Mouse (Mus musculus) heart, postnatal 14 days (tissue): ENCODE results near the gene Ubap2. TPM values are rescaled to one million over a fixed set of nuclear protein-coding genes. Genes with fewer than 3 reads are reported as not detected.

ENCODE experiments used
- DNase-seq, 2 experiments: peaks; one replicate each; pipeline ENCODE4 v3.0.0; 2021 to 2022
- intact Hi-C: fragments of 180-260 bp; cut with DNase I; formaldehyde crosslinking; loops from one replicate; pipeline ENCODE4 v1.15.1; 2025
- total RNA-seq, 2 experiments: library from RNA; stranded (reverse); gene quantifications; 2 replicates each; pipeline ENCODE4 v1.2.3; 2021

The Ubap2 gene
- total RNA-seq, 2 experiments from 2014 or later = 65.3 to 66.0 TPM

DNA sequence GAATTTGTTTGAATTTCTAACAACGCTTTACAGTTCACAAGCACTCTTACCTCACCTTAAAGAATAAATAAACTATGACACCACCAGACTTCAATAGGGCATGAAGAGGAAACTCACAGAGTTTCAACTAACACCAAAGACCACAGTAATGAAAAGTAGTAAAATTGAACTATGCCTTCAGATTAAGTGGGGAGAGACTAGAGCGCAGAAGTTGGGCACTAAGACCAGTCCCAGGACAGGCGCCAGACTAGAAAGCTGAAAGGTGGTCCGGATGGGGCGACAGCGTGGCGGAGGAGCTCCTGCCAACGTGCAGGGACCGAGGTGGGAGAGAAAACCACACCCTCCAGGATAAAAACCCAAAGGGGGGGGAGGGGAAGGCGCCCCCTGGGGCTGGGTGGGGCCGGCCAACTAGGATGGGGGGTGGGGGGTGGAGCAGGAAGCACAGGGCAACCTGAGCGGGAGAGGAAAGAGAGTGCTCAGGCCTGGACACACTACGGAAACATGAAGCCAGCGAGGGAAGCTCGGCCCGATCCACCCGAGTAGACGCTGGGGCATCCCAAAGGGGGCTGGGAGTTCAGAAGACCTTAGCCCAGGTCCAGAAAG, 466 bp downstream of the Ubap2 start:
- DNase-seq = peak in 1 of 2 experiments; percentile 26
- intact Hi-C loops = no loop called here

DNA sequence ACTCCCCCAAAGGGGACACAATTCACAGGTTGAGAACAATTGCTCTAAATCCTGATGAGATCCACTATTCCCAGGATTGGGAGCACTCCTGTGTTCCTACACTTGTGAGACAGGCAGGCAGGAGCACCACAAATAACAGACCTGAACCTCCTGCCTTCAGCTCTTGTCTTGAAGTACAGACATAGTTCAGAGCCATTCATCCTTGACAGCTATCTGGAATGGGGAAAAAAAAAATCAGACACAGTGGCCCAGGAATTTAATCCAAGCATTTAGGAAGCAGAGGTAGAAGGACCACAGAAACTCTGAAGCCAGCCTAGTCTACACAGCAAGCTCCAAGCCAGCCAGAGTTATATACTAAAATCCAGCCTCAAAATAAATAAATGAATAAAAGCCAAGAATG, 6.8 kb downstream of the Ubap2 start:
- DNase-seq = no peak
- intact Hi-C loops = no loop called here

DNA sequence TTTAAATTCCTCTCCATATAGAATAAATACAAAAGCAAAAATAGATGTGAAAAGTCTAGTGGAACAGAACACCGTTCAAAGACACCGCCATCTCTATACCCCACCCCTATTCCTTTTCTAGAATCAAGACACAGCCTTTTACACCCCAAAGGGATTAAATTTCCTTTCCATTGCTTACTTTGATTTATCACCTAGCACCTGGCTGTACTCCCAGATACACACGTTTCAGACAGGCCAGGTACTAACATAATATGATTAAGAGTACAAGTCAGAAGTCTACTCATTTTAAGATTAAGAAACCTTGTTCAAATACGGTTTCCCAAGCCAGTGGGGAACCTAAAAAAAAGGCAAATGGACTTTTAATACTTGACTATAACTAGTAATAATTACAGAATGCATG, 8.6 kb downstream of the Ubap2 start:
- DNase-seq = no peak
- intact Hi-C loops = no loop called here

DNA sequence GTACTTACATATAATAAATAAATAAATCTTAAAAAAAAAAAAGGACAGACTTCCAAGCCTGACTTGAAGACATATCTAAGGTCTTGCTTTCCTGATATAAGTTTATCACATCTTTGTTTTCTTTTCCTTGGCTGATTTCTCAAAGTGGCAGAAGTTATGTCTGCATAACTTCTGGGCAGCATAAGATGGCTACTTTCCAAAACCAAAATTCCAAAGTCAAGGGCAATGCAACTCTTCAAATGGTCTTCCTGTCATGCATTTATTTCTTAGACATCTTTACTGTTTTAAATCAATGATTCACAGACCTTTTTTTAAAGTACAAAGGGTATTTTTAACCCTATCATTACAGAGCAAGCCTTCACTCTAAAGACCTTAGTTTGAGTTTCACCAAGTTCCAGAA, 14.3 kb downstream of the Ubap2 start:
- no peak for DNase-seq
- intact Hi-C loops = no loop called here

- DNase-seq = no peak
- intact Hi-C loops = no loop called here
These were observed 15.9 kb downstream of the Ubap2 start for GRCm38 (mm10) chr4:41259019-41259418.

- peak in 1 of 2 experiments; percentile 10 for DNase-seq
- intact Hi-C loops = no loop called here
These were observed 17.2 kb downstream of the Ubap2 start for GRCm38 (mm10) chr4:41257752-41258151.

DNA sequence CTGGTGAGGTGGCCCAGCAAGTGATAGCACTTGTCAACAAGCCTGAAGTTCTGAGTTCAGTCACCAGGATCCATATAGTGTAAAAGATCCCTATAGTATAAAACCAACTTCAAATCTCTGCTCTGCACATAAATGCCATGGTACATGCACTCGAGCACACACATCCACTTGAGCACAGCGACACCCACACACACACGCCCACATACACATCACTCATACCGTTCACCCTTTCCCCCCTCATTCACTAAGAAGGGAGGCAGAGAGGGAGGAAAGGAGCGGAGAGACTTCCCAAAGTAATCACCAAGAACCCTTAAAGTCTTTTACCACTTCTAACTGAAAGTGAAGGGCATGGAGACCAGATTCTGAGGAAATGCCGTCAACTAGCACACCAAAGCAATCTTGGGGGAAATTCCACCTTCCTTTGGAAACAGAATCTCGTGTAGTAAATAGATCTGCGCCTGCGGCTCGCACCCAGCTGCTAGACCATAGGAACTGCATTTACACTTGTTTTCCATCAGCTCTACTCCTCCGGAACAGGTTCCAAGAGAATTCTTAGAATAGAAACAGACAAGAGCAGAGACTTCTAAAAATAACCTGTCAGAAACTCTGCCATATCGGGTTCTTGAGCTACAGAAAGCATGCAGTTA, 19.3 kb downstream of the Ubap2 start:
- peak; percentile 3 to 20 for DNase-seq
- intact Hi-C loops = no loop called here

DNA sequence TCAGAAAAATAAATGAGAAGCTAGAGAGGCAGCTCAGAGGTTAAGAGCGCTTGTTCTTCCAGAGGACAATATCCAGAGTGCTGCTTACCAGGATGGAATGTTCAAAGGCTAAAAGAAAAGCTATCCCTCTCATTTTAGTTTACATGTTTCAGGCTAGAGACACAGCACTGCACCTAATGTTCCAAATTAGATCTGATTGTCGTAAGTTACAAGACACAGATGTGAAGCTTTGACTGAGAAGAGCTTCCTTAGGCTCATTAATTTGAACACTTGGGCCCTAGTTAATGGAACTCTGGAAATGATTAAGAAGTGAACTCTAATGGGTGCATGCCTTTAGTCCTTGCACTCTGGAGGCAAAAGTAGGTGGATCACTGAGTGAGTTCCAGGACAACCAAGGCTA, 21.2 kb downstream of the Ubap2 start:
- DNase-seq = no peak
- intact Hi-C loops = no loop called here

- intact Hi-C loops = no loop called here
- no peak for DNase-seq
These were observed 29.5 kb downstream of the Ubap2 start for GRCm38 (mm10) chr4:41245408-41245807.

DNA sequence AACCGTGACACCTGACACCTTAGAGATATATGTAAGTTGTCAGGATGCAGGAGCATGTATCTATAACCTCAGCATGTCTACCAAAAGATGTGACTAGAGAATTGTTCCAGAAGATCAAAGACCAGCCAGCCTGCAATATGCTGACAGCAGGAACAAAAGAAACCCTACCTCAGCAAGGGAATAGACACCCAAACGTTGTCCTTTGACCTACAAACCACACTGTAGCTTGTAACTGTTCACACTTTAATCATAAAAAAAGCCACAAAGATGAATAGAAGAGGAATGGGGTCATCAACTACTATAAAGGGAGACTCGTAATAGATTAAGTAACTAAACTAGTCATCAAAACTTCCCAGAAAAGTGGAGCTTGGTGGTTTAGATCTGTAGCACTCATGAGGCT, 34.0 kb downstream of the Ubap2 start:
- intact Hi-C loops = no loop called here
- DNase-seq = no peak

DNA sequence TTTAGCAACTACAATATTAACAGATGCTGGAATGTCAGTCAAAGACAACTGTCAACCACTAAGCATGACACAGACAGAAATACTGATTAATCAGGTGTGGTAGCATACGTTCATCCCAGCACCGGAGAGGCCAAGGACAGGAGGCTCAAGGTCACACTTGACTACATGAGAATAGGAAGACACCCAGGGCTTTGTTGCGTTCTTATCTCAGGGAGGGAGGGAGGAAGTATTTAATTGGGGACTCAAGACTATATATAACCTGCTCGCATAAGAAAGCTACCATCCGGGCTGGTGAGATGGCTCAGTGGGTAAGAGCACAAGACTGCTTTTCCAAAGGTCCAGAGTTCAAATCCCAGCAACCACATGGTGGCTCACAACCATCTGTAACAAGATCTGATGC, 39.3 kb downstream of the Ubap2 start:
- DNase-seq = no peak
- intact Hi-C loops = no loop called here

DNA sequence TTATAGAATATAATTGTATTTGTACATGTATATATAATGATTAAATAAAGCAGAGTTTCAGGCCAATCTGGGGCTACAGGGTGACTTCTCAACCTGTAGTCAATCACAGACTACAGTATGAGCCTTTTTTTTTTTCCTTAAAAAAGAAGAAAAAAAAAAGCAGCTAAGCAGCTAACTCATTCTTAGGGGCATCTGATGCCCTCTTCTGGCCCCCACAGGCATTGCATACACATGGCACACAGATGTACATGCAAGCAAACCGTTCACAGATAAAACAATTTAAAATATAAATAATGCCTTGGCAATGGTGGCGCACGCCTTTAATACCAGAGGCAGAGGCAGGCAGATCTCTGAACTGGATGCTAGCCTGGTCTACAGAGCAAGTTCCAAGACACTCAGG, 48.6 kb downstream of the Ubap2 start:
- intact Hi-C loops = loop anchor here (5.0 to 10.0 kb wide), 2 partner anchors 99 to 172 kb away; no protein-coding TSS in a partner anchor
- DNase-seq = peak; percentile 42 to 63

GRCm38 (mm10) chr4:41225412-41225811, 49.5 kb downstream of the Ubap2 start:
- intact Hi-C loops = loop anchor here (2.0 to 10.0 kb wide), 3 partner anchors 98 to 171 kb away; no protein-coding TSS in a partner anchor
- no peak for DNase-seq

DNA sequence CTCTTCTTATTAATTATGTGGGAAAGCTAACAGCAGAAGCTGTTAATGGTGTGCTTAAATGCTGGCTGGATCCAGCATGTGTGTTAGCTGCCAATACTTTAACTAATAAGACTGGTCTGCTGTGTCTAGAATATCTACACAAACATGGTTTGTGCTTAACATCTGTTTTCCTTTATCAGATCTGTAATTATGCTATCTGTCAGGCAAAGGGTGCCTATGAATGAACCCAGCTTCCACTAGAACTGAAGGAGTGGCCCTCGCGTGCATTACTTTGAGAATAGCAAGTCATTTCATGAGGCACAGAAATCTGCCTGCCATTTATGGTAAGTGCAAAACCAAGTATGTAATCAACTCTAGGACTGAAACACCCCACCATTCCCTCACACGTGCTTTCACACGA, 66.9 kb downstream of the Ubap2 start:
- intact Hi-C loops = no loop called here
- DNase-seq = no peak

DNA sequence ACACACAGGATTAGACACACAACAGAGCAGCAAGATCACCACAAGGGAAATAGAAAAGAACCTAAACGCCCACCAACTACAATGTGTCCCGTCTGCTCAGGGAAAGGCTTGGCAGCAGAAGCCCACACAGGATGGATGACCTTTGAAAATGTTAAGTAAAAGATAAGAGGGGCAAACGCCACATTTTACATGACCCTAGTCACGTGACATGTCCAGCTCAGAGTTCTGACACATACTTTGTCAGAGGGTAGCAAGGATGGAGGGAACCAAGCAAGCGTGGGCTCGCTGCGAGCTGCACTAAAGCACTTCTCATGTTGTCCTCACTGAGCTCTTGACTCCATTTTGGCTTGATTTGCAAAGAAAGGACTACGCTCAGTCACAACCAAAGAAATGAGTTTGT, 69.2 kb downstream of the Ubap2 start:
- intact Hi-C loops = no loop called here
- DNase-seq = no peak

DNA sequence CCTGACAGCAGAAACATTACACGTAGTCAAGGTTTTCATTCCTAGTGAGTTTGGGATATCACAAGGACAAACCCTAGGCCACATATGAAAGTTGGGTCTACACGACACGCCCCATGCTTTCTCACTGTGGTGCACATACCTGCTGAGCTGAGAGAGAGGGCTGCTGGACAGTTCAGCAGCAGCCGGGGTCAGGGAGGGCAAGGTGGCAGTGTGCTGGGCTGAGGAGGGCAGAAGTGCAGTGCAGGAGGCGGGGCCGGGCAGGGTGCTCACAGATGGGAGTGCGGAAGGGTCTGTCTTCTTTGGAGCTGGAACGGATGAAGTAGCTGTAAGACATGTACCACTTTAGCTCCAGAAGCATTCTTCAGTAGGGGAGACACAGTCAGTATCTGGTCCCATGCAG, 72.8 kb downstream of the Ubap2 start:
- DNase-seq = no peak
- intact Hi-C loops = no loop called here

DNA sequence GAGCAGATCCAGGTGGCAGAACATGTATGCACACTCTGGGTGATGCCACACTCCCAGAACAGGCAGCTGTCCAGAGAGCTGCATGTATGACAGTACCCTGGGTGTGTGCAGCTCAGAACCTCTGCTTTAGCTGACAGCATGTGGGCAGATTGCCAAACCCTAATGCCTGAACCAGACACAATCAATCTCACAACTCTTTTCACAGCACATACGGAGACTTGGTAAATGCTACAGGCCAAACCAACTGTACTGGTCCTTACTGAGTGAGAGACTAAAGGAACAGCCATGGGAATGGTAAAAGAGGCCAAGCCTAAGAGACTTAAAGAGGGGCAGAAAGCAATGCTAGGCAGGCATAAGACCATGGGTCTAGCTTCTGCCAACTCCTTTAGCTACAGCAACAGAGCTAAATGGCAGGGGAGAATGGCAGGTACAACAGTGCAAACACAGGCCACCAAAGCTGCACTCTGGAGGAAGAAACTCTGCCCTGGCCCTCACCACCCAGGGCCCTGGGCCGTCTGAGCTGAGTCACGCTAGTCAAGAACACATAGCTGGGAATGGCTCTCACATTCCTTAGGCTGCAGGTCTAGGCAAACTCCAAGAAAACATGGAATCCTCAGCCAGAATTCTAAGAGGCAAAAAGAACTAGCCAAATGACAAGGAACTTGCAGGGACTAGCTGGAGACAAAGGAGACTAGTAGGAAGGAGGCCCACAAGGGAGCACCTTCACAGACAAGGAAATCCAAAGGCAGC, 77.9 kb downstream of the Ubap2 start:
- intact Hi-C loops = no loop called here
- peak; percentile 30 to 37 for DNase-seq

DNA sequence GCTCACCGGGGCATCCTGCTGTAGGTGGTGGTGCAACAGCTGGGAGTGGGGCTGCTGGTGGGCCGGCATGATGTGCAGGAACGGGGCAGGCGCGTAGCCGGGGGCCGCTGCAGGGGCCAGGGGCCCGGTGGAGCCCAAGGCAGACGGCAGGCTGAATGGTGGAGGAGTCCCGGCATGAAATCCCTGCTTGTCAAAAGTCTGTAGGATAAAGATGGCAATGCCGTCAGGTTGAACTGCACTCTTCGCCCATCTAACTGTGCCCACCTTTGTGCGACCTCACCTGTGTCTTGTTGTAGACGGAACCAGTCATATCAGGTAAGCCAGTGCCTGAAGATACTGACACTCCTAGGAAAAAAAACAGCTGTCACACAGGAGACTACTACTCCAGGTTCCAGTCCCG, 79.6 kb downstream of the Ubap2 start:
- DNase-seq = no peak
- intact Hi-C loops = no loop called here

DNA sequence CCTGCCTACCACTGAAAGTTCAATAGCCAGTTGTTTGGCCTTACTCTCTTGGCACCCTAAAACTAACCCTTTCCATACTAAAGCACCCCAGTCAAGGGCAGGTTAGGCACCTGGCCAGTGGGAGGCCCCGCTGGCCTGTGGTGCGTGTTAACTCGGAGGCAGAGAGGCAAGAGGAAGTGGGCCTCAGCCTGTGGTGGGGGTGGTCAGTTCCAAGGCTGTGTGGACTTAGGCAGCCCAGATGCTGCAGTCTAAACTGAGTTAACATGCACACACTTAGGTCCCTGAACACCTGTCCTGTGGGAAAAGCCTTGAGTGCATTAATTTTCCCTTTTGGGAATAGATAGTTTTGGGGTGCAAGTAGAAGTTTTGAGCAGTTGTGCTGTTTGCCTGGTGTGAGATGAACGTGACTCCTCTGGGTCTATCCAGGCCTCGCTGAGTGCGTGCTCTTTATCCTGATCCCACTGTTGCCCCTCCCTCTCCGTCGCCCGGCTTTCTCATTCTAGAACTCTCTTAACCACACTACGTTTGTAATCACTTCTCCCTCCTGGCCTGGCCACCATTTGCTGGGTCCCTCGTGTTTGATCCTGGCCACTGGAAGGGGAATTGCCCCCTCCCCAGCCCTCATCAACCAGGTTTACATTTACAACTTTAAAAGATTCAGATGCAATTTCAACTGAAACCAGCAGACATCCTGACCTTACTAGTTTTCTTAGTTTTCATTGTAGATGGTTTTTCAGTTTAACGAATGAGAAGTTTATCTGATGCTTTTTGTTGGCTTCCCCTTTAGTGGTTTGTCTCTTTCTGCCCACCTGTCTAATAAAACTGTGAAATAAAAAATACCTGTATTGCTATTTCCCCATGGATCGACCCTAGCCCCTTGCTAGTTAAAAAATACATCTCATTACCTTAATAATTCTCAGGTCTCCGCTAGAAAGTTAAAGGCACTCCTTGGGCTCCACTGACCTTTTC, 82.1 kb downstream of the Ubap2 start:
- intact Hi-C loops = no loop called here
- no peak for DNase-seq

DNA sequence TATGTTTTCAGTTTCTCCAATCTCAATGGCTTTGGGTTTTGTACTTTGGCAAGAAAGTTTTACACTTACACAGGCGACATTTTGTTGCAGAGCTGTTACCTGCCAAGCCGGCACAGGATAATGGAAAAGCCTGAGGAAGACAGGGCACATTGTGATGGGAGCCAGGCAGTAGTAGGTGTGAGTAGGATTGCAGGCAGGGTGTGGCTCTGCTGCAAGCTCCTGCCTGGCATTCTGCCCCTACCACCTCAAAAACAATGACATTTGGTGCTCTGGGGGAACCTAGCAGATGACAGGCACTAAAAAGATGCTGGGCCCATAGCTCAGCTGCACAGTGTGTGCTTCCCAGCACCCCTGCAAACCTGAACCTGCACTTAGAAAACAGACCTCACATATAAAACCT, 85.1 kb downstream of the Ubap2 start:
- DNase-seq = no peak
- intact Hi-C loops = no loop called here
